Mouse (Mus musculus) liver, adult 2 months (tissue): ENCODE results near the gene Fhit.

Experiments
- CTCF ChIP-seq: fragments of 200-500 bp; IDR thresholded peaks from 2 replicates; pipeline ENCODE4 v1.5.1; 2011; ENCODE audit warnings: low read depth, low read length, control low read depth
- POLR2A ChIP-seq: fragments of 200-500 bp; IDR thresholded peaks from 2 replicates; pipeline ENCODE4 v1.6.1; 2011; ENCODE audit warnings: low read length, control low read depth; ENCODE audit not compliant: insufficient read depth; ENCODE audit errors: extremely low read depth

DNA sequence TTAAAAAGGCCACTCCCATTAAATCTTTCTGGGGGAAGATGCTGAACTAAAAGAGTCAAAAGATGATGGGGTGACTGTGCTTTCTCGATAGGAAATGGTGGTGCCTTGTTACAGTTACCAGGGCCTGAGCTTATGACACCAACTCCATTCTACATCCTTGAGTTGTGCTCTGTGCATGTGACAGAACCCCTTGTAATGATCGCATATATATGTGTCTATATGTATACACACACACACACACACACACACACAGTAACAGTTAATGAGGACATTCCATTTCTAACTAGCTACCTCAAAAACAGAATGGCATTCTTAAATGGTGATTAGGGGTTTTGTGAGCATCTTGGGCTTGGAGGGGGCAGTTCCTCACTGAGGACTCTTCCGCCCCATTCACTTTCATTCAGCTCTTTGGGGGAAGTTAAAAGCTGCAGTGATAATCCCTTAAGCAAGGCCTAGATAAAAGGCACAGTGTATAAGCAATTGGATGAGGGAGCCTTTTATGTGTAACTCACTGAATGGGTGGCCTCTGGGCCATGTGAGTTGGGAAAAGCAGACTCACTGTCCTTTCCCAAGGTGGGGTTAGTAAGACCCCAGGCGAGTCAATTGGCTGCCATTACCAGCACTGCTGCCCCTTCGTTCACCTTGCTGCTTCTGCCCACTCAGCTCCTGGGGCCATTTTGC is 449.9 kb downstream of the Fhit start:
- TF ChIP-seq POLR2A: no peak
- no peak for TF ChIP-seq CTCF
